ENCODE assay signal across 8 mouse cellular contexts in the genomic region with DNA sequence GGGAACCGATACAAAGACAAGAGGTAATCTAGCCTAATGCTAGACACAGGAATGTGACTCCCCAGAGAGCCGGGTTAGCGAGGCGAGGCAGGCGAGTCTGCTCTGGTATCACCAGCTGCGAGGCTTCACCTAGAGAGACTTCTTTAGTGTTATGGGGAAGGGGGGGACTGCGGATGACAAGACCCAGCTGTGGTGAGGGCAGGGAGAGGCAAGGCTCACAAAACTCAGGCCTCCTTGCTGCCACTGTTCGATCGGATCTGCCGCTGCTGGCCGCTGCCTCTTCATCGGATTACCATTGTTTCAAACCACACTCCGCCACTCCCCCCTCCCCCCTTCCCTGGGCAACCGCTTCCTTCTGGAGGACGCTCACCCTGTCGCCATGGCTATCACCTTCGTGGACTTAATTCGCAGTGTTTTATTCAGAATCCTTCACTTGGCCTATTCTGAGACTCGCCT. TPM values are rescaled to one million over a fixed set of nuclear protein-coding genes. Genes with fewer than 3 reads are reported as not detected.
DNase-seq lines count a peak whose midpoint lies in the region; ATAC-seq and TF ChIP-seq lines count a peak whose summit lies in the region.

No protein-coding gene starts in this region.

- no peak overlapping the region for H3K27ac ChIP-seq in heart, adult 2 months
- H3K27ac ChIP-seq in embryonic facial prominence, embryonic 10.5 days (replicated peaks), result peak overlapping the region; percentile 88
- peak overlapping the region; percentile 87 for H3K27ac ChIP-seq in hindbrain, embryonic 10.5 days
- peak overlapping the region; percentile 41; the same call in 1 of the 2 replicates for H3K27ac ChIP-seq in limb, embryonic 12.5 days
- H3K27ac ChIP-seq in midbrain, embryonic 11.5 days (ENCODE audit: low read depth, low read length), result peak overlapping the region; percentile 42; the same call in 1 of the 2 replicates

- peak overlapping the region; percentile 47 for H3K9ac ChIP-seq in heart, adult 2 months (ENCODE audit: low read depth, low read length)
- peak overlapping the region; percentile 56 for H3K9ac ChIP-seq in limb, embryonic 12.5 days (replicated peaks)
- H3K9ac ChIP-seq in midbrain, embryonic 11.5 days (ENCODE audit: low read length), result peak overlapping the region; percentile 60

- DNase-seq in heart, adult 2 months, result peak; percentile 41 to 48
- no peak for DNase-seq in heart, adult 8-10 months (ENCODE audit: low spot score)
- peak; percentile 79 for DNase-seq in embryonic facial prominence, embryonic 10.5 days (ENCODE audit: low spot score)
- peak; percentile 73 for DNase-seq in hindbrain, embryonic 10.5 days (ENCODE audit: low spot score)
- peak; percentile 93 for DNase-seq in midbrain, embryonic 11.5 days (ENCODE audit: low spot score, missing footprints)
- DNase-seq in testis, postnatal 14 days (ENCODE audit: low spot score), result peak; percentile 30
- DNase-seq in frontal cortex, postnatal 25 days (ENCODE audit: low spot score in 2 of 2), result no peak

- 10% methylated on average over 19 of the region's 19 CpGs for WGBS in heart, adult 2 months
- WGBS in embryonic facial prominence, embryonic 10.5 days, result under 1% methylated on average over 19 of the region's 19 CpGs
- WGBS in hindbrain, embryonic 10.5 days, result 1% methylated on average over 19 of the region's 19 CpGs
- 3% methylated on average over 19 of the region's 19 CpGs for WGBS in limb, embryonic 12.5 days
- under 1% methylated on average over 19 of the region's 19 CpGs for WGBS in midbrain, embryonic 11.5 days

- intact Hi-C loops in heart, adult 2 months (cut with DNase I), result no loop called here

- H3K79me2 ChIP-seq in heart, adult 2 months (replicated peaks; ENCODE audit: control insufficient read depth, insufficient read depth, low read length), result no peaks in the 10 kb centered on the region

- H3K4me2 ChIP-seq in limb, embryonic 12.5 days, result peak overlapping the region; percentile 66
- peak overlapping the region; percentile 47 for H3K4me2 ChIP-seq in midbrain, embryonic 11.5 days

- peak overlapping the region; percentile 10; the same call in 1 of the 2 replicates for H3K4me3 ChIP-seq in heart, adult 2 months
- H3K4me3 ChIP-seq in embryonic facial prominence, embryonic 10.5 days, result peak overlapping the region; percentile 56
- H3K4me3 ChIP-seq in hindbrain, embryonic 10.5 days, result peak overlapping the region; percentile 48
- peak overlapping the region; percentile 33 for H3K4me3 ChIP-seq in limb, embryonic 12.5 days (replicated peaks)
- peak overlapping the region; percentile 14; the same call in 1 of the 2 replicates for H3K4me3 ChIP-seq in midbrain, embryonic 11.5 days (ENCODE audit: low read depth, low read length)

- H3K27me3 ChIP-seq in heart, adult 2 months (ENCODE audit: control insufficient read depth, insufficient read depth, low read length), result no peaks in the 10 kb centered on the region
- no peaks in the 10 kb centered on the region for H3K27me3 ChIP-seq in embryonic facial prominence, embryonic 10.5 days (replicated peaks; ENCODE audit: low read depth, poor library complexity, severe bottlenecking)
- H3K27me3 ChIP-seq in hindbrain, embryonic 10.5 days (ENCODE audit: insufficient read depth, poor library complexity, severe bottlenecking), result no peaks in the 10 kb centered on the region
- no peaks in the 10 kb centered on the region for H3K27me3 ChIP-seq in limb, embryonic 12.5 days
- H3K27me3 ChIP-seq in midbrain, embryonic 11.5 days (ENCODE audit: control insufficient read depth, insufficient read depth, low read length), result no peaks in the 10 kb centered on the region

- TF ChIP-seq POLR2A in heart, adult 2 months (IDR thresholded peaks at IDR 0.05; ENCODE audit: insufficient read depth, low read depth, low read length), result no peak

- peaks cover 2% of the 10 kb centered on the region for H3K4me1 ChIP-seq in heart, adult 2 months (ENCODE audit: control insufficient read depth, insufficient read depth, low read length)
- H3K4me1 ChIP-seq in embryonic facial prominence, embryonic 10.5 days, result peaks cover 17% of the 10 kb centered on the region
- peaks cover 15% of the 10 kb centered on the region for H3K4me1 ChIP-seq in hindbrain, embryonic 10.5 days (replicated peaks)
- peaks cover 9% of the 10 kb centered on the region; the same call in 1 of the 2 replicates for H3K4me1 ChIP-seq in limb, embryonic 12.5 days (replicated peaks)
- peaks cover 10% of the 10 kb centered on the region for H3K4me1 ChIP-seq in midbrain, embryonic 11.5 days (ENCODE audit: control insufficient read depth, insufficient read depth, low read length)

- no peak for TF ChIP-seq CTCF in heart, adult 2 months (IDR thresholded peaks at IDR 0.05)

- TF ChIP-seq EP300 in heart, adult 2 months (IDR thresholded peaks at IDR 0.05; ENCODE audit: insufficient read depth, low read depth, low read length), result no peak

- peak; percentile 64; the same call in 1 of the 2 replicates for ATAC-seq in limb, embryonic 12.5 days (ENCODE audit: insufficient number of reproducible peaks, insufficient read depth, low FRiP score, low TSS enrichment, low read depth)
- ATAC-seq in midbrain, embryonic 11.5 days (ENCODE audit: low FRiP score), result peak; percentile 77

- H3K9me3 ChIP-seq in embryonic facial prominence, embryonic 10.5 days, result no peaks in the 10 kb centered on the region
- H3K9me3 ChIP-seq in hindbrain, embryonic 10.5 days, result no peaks in the 10 kb centered on the region
- no peaks in the 10 kb centered on the region for H3K9me3 ChIP-seq in limb, embryonic 12.5 days
- no peaks in the 10 kb centered on the region for H3K9me3 ChIP-seq in midbrain, embryonic 11.5 days (ENCODE audit: control insufficient read depth, low read length)

- no peaks in the 10 kb centered on the region for H3K36me3 ChIP-seq in heart, adult 2 months (ENCODE audit: control insufficient read depth, insufficient read depth, low read length)
- H3K36me3 ChIP-seq in embryonic facial prominence, embryonic 10.5 days (replicated peaks), result no peaks in the 10 kb centered on the region
- H3K36me3 ChIP-seq in hindbrain, embryonic 10.5 days, result no peaks in the 10 kb centered on the region
- H3K36me3 ChIP-seq in limb, embryonic 12.5 days, result no peaks in the 10 kb centered on the region
- no peaks in the 10 kb centered on the region for H3K36me3 ChIP-seq in midbrain, embryonic 11.5 days (ENCODE audit: control insufficient read depth, insufficient read depth, low read length)

RNA-seq across cellular contexts. Expression of a gene that starts 22.3 kb away (rescaled TPM):
- total RNA-seq in heart, adult 2 months (2021), result 10 to 100 TPM; 42.2 to 44.2 TPM
- 16.1 and 22.3 TPM in 2 replicates for polyA plus RNA-seq in heart, adult 2 months (2012; rRNA removed)
- total RNA-seq in heart, adult 8-10 months (2022), result 10 to 100 TPM; 35.9 to 46.7 (median 41.6) TPM
- polyA plus RNA-seq in embryonic facial prominence, embryonic 10.5 days (2016; fragmentation: Nextera tagmentation; extraction: Ambion mirVana), result 7.8 and 8.0 TPM in 2 replicates
- polyA plus RNA-seq in hindbrain, embryonic 10.5 days (2016; fragmentation: Nextera tagmentation; extraction: Ambion mirVana), result 8.7 and 9.4 TPM in 2 replicates
- 9.7 and 10.0 TPM in 2 replicates for polyA plus RNA-seq in limb, embryonic 12.5 days (2016; fragmentation: Nextera tagmentation; extraction: Ambion mirVana)
- 10.9 and 15.9 TPM in 2 replicates for polyA plus RNA-seq in midbrain, embryonic 11.5 days (2014; fragmentation: Nextera tagmentation; extraction: Ambion mirVana)

RNA-seq across cellular contexts. Expression of a gene that starts 56.6 kb away (rescaled TPM):
- 10 to 100 TPM; 43.9 to 49.8 TPM for total RNA-seq in heart, adult 2 months (2021)
- 26.4 and 41.6 TPM in 2 replicates for polyA plus RNA-seq in heart, adult 2 months (2012; rRNA removed)
- 10 to 100 TPM; 43.2 to 51.2 (median 48.7) TPM for total RNA-seq in heart, adult 8-10 months (2022)
- 9.5 and 10.1 TPM in 2 replicates for polyA plus RNA-seq in embryonic facial prominence, embryonic 10.5 days (2016; fragmentation: Nextera tagmentation; extraction: Ambion mirVana)
- 7.3 and 8.9 TPM in 2 replicates for polyA plus RNA-seq in hindbrain, embryonic 10.5 days (2016; fragmentation: Nextera tagmentation; extraction: Ambion mirVana)
- 16.0 and 17.8 TPM in 2 replicates for polyA plus RNA-seq in limb, embryonic 12.5 days (2016; fragmentation: Nextera tagmentation; extraction: Ambion mirVana)
- polyA plus RNA-seq in midbrain, embryonic 11.5 days (2014; fragmentation: Nextera tagmentation; extraction: Ambion mirVana), result 10.8 and 11.2 TPM in 2 replicates

Comparison
In these comparisons a context has a peak if more than half of its experiments do, and no peak if none do; other contexts are left out.
1. DNase-seq: peak in heart, adult 2 months (2 of 2), embryonic facial prominence, embryonic 10.5 days (single experiment), hindbrain, embryonic 10.5 days (single experiment), midbrain, embryonic 11.5 days (single experiment) and testis, postnatal 14 days (single experiment); none in heart, adult 8-10 months (single experiment) and frontal cortex, postnatal 25 days (0 of 2).
2. Peak in every context shown above with its lines, with median percentiles within 50 percentile points of each other: H3K4me3 ChIP-seq and H3K9ac ChIP-seq.